Mouse (Mus musculus): ENCODE measurements around the gene Vash2. TPM values are rescaled to one million over a fixed set of nuclear protein-coding genes. Genes with fewer than 3 reads are reported as not detected.

Vash2 gene
- polyA plus RNA-seq, 1 experiment, result 0.22 TPM

DNA sequence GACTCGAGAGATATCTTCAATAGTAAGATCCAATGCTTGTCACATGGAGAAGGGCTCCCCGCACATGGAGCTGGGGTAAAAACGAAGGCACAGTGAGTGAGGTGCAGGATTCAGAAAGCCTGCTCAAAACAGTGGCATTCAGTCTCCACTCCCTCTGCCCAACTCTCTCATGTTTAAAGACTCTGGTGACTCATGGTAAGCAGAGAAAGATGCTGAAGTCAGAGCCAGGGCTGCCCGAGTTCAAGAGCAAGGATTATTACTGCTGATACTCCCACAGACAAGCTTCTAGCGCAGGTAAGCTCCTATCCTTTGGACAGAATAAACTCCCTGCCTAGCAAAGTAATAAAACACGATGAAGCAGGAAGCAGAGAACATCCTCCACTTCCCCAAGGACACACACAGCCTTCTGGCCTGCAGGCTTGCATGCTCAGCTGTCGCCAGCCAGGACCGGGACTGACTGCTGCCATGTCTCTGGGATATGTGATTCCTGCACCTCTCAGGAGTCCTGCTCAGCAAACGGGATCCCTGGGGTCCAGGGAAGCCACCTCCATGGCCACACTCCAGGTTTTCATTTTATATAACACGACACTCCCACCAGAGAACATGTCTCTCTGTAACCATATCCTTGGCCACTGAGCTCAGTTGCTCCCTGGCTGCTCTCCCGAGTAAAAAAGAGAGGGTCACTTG is 2.1 kb downstream of the Vash2 start:
- WGBS, result 45% methylated on average over 11 of the region's 11 CpGs
- H3K4me3 ChIP-seq (ENCODE audit: insufficient read depth, low read depth, low read length), result no peak overlapping the region
- no peak for TF ChIP-seq POLR2A (IDR thresholded peaks at IDR 0.05; ENCODE audit: low read depth, low read length)
- no peak for TF ChIP-seq CTCF (conservative IDR thresholded peaks at IDR 0.05; ENCODE audit: insufficient read depth, insufficient read length, low read depth, low read length)
- no peak for DNase-seq
- H3K36me3 ChIP-seq (ENCODE audit: control insufficient read depth, insufficient read depth, low read length), result no peaks in the 10 kb centered on the region
- no peak overlapping the region for H3K27ac ChIP-seq (ENCODE audit: insufficient read depth, low read depth, low read length)
- no peaks in the 10 kb centered on the region for H3K27me3 ChIP-seq (replicated peaks; ENCODE audit: control insufficient read depth, insufficient read depth, low read length)
- H3K4me1 ChIP-seq (ENCODE audit: control insufficient read depth, insufficient read depth, low read length), result no peaks in the 10 kb centered on the region

DNA sequence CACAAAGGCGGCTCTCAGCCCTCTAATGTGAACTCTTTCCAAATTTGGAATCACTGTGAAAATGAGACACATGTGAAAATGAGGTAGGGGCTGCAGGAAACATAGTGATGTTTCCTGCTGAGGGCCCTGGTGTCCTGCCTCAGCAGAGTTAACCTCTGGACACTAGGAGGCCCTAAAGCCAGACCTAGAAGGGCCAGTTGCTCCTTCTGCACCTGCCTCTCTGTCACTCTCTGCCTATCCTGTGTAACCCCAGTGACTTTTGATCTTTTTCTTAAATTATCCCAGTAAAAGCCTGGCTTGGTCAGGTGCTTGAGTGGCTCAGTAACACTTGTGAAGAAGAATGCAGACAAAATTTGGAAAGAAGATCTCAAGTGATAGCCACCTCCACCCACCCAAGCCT is 4.3 kb downstream of the Vash2 start:
- no peaks in the 10 kb centered on the region for H3K36me3 ChIP-seq (ENCODE audit: control insufficient read depth, insufficient read depth, low read length)
- DNase-seq, result no peak
- H3K27me3 ChIP-seq (replicated peaks; ENCODE audit: control insufficient read depth, insufficient read depth, low read length), result no peaks in the 10 kb centered on the region
- H3K4me3 ChIP-seq (ENCODE audit: insufficient read depth, low read depth, low read length), result no peak overlapping the region
- no peak overlapping the region for H3K27ac ChIP-seq (ENCODE audit: insufficient read depth, low read depth, low read length)
- H3K4me1 ChIP-seq (ENCODE audit: control insufficient read depth, insufficient read depth, low read length), result no peaks in the 10 kb centered on the region
- TF ChIP-seq POLR2A (IDR thresholded peaks at IDR 0.05; ENCODE audit: low read depth, low read length) (no peak), CTCF (conservative IDR thresholded peaks at IDR 0.05; ENCODE audit: insufficient read depth, insufficient read length, low read depth, low read length) (no peak)
- WGBS, result 79% methylated on average over 1 of the region's 1 CpGs

DNA sequence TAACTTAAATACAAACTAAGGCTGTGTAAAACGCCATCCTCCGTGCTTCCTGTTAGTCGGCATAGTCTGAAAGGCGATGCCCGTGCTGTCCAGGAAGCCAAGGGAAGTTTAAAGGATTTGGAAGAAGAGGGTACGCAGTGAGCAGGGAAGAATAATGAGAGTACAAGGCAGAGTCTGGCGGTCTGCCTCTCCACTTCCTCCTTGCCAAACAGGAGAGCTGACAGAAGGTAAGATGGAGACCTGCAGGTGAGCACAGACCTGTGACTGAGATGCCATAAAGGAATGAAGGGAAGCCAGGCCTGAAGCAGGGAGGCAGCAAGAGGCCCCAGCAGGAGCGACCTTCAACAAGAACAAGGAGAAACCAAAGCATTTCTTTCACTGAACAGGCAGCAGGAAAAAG is 4.9 kb downstream of the Vash2 start:
- no peaks in the 10 kb centered on the region for H3K4me1 ChIP-seq (ENCODE audit: control insufficient read depth, insufficient read depth, low read length)
- H3K27ac ChIP-seq (ENCODE audit: insufficient read depth, low read depth, low read length), result no peak overlapping the region
- no peak for DNase-seq
- no peak overlapping the region for H3K4me3 ChIP-seq (ENCODE audit: insufficient read depth, low read depth, low read length)
- no peaks in the 10 kb centered on the region for H3K36me3 ChIP-seq (ENCODE audit: control insufficient read depth, insufficient read depth, low read length)
- TF ChIP-seq CTCF (conservative IDR thresholded peaks at IDR 0.05; ENCODE audit: insufficient read depth, insufficient read length, low read depth, low read length), result no peak
- no peak for TF ChIP-seq POLR2A (IDR thresholded peaks at IDR 0.05; ENCODE audit: low read depth, low read length)
- 88% methylated on average over 8 of the region's 8 CpGs for WGBS
- no peaks in the 10 kb centered on the region for H3K27me3 ChIP-seq (replicated peaks; ENCODE audit: control insufficient read depth, insufficient read depth, low read length)

DNA sequence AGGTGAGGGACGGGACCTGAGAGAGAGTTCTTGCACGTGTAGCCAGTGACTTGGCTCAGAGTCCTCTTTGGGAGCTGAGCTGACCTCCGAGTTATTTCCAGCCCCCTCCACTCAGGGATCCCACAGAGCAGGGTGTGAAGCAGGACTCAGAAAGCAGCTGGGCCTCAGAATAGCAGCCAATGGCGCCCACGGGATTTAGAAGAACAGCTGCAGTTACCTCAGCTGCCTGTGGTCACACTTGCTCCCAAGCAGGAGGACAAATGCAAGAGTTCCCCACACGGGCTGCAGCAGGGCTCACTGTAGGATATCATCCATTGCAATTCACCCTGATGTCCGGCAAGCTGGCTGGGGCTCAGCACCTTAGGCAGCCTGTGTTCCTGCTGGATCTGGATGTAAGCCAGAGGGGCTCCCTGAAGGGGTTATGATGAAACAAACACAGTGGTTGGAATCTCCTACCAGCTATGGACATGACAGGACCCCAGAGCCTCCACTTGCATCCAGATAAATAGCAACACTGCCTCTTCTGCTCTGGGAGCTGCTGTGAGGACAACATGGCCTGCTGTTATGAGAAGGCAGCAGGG is 6.4 kb downstream of the Vash2 start:
- Histone ChIP-seq H3K27ac (ENCODE audit: insufficient read depth, low read depth, low read length) (no peak overlapping the region), H3K4me1 (ENCODE audit: control insufficient read depth, insufficient read depth, low read length) (no peaks in the 10 kb centered on the region), H3K36me3 (ENCODE audit: control insufficient read depth, insufficient read depth, low read length) (no peaks in the 10 kb centered on the region), H3K27me3 (replicated peaks; ENCODE audit: control insufficient read depth, insufficient read depth, low read length) (no peaks in the 10 kb centered on the region), H3K4me3 (ENCODE audit: insufficient read depth, low read depth, low read length) (no peak overlapping the region)
- WGBS, result 68% methylated on average over 7 of the region's 7 CpGs
- no peak for DNase-seq
- no peak for TF ChIP-seq POLR2A (IDR thresholded peaks at IDR 0.05; ENCODE audit: low read depth, low read length)
- no peak for TF ChIP-seq CTCF (conservative IDR thresholded peaks at IDR 0.05; ENCODE audit: insufficient read depth, insufficient read length, low read depth, low read length)

DNA sequence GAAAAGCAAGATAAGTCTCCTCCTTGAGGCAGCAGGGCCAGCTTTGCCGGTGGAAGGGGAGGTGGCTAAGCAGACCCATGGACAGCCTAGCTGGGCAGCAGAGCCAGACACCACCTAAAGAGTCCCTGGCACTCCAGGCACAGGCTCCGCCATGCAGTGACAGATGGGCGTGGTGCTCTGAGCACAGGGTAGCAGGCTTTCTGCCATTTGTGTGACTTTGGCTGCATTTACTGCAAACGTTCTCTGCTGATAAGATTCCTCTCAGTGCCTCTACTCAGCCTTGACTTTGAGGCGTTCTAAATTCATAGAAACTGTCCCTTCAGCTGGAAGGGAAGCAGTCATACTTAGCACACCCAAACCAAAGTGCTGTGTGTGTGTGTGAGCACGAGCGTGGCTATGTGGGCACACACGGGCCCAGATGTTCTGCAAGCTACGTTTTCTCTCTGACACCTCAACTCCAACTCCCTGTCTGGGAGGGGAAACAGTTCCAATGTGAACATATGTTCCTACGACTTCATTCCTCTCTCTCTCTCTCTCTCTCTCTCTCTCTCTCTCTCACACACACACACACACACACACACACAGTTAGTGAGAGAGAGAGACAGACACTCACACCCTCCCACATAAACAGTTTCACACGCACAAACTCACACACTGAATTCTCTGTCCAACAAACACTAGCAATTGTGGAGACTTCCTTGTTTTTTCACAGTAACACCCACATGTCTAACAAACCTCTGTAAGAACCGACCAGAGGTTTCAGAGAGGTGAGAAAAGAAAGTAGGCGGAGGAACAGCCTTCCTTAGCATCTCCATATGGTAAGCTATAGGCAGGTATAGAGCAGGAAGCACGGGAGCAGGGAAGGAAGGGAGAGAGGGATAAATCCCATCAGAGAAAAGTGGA is 7.1 kb downstream of the Vash2 start:
- Histone ChIP-seq H3K4me3 (ENCODE audit: insufficient read depth, low read depth, low read length) (no peak overlapping the region), H3K4me1 (ENCODE audit: control insufficient read depth, insufficient read depth, low read length) (no peaks in the 10 kb centered on the region), H3K27me3 (replicated peaks; ENCODE audit: control insufficient read depth, insufficient read depth, low read length) (no peaks in the 10 kb centered on the region), H3K36me3 (ENCODE audit: control insufficient read depth, insufficient read depth, low read length) (no peaks in the 10 kb centered on the region), H3K27ac (ENCODE audit: insufficient read depth, low read depth, low read length) (no peak overlapping the region)
- 87% methylated on average over 14 of the region's 14 CpGs for WGBS
- TF ChIP-seq CTCF (conservative IDR thresholded peaks at IDR 0.05; ENCODE audit: insufficient read depth, insufficient read length, low read depth, low read length) (no peak), POLR2A (IDR thresholded peaks at IDR 0.05; ENCODE audit: low read depth, low read length) (no peak)
- no peak for DNase-seq

DNA sequence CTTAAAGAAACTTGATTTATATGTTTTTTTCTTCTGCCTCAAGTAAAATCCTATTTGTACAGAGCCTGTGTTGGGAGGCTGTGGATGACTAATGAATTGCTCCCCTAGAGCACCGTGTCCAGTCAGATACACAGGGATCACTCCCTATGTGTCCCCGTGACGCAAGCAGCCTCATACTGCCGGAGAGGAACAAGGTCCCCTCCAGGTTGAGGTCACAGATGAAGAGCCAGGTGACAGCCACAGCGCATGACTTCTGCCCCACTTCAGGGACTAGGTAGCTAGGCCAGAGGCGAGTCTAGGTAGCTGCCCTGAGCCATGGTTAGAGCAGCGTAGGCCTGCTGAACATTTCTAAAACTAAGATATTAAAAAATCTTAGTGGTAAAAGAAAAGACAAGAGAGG is 11.1 kb downstream of the Vash2 start:
- no peaks in the 10 kb centered on the region for H3K27me3 ChIP-seq (replicated peaks; ENCODE audit: control insufficient read depth, insufficient read depth, low read length)
- H3K4me1 ChIP-seq (ENCODE audit: control insufficient read depth, insufficient read depth, low read length), result no peaks in the 10 kb centered on the region
- TF ChIP-seq CTCF (conservative IDR thresholded peaks at IDR 0.05; ENCODE audit: insufficient read depth, insufficient read length, low read depth, low read length) (no peak), POLR2A (IDR thresholded peaks at IDR 0.05; ENCODE audit: low read depth, low read length) (no peak)
- no peak overlapping the region for H3K27ac ChIP-seq (ENCODE audit: insufficient read depth, low read depth, low read length)
- no peak for DNase-seq
- 88% methylated on average over 7 of the region's 7 CpGs for whole genome bisulfite sequencing
- no peaks in the 10 kb centered on the region for H3K36me3 ChIP-seq (ENCODE audit: control insufficient read depth, insufficient read depth, low read length)
- no peak overlapping the region for H3K4me3 ChIP-seq (ENCODE audit: insufficient read depth, low read depth, low read length)
